In the genomic region with DNA sequence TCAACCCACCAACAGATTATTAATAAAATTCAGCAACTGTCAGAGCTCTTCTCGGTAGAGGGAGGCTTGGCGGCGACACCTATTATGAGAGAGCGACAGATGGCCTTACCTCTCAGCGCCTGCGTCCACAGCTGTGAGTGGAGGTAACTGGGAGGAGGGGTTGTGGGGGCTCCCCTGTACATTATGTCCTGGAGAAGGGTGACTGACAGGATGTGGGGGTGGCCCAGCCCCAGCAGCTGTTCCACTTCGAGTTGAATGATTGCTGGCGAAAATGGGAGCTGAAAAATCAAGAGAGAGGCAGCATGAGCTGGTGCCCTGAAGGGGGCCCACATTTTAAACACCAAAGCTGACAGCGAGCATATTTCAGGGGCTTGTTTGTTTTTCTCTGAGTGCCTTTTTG, we compare ENCODE assay signal across 8 mouse cellular contexts.
DNase-seq lines count a peak whose midpoint lies in the region; ATAC-seq lines count a peak whose summit lies in the region.
"Had no signal": no experiment of that assay in that cellular context is flagged by ENCODE, and none has a peak within 500 bp of the region (broad histone marks: within the 10 kb centered on the region; RNA-seq: fewer than 3 reads in every experiment).

No protein-coding gene starts in this region.

- no peak overlapping the region for H3K4me3 ChIP-seq in lung, embryonic 15.5 days
- no peak overlapping the region for H3K4me3 ChIP-seq in forebrain, embryonic 12.5 days (replicated peaks)
- no peak overlapping the region for H3K4me3 ChIP-seq in hindbrain, embryonic 15.5 days
- H3K4me3 ChIP-seq in stomach, embryonic 15.5 days (replicated peaks), result no peak overlapping the region
- H3K4me3 ChIP-seq in liver, embryonic 12.5 days, result no peak overlapping the region

- no peaks in the 10 kb centered on the region for H3K27me3 ChIP-seq in lung, embryonic 15.5 days
- 0 out of 2 replicates have a peak, but pooled peaks cover 3% of the 10 kb centered on the region for H3K27me3 ChIP-seq in forebrain, embryonic 12.5 days
- no peaks in the 10 kb centered on the region for H3K27me3 ChIP-seq in hindbrain, embryonic 15.5 days
- no peaks in the 10 kb centered on the region for H3K27me3 ChIP-seq in stomach, embryonic 15.5 days (replicated peaks)
- H3K27me3 ChIP-seq in liver, embryonic 12.5 days (replicated peaks), result no peaks in the 10 kb centered on the region

- H3K4me2 ChIP-seq in lung, embryonic 15.5 days, result 0 out of 2 replicates have a peak overlapping the region, but pooled peaks have one; percentile 20
- no peak overlapping the region for H3K4me2 ChIP-seq in forebrain, embryonic 12.5 days
- no peak overlapping the region for H3K4me2 ChIP-seq in hindbrain, embryonic 15.5 days
- H3K4me2 ChIP-seq in stomach, embryonic 15.5 days, result no peak overlapping the region
- H3K4me2 ChIP-seq in liver, embryonic 12.5 days, result no peak overlapping the region

- no peaks in the 10 kb centered on the region for H3K36me3 ChIP-seq in lung, embryonic 15.5 days
- H3K36me3 ChIP-seq in forebrain, embryonic 12.5 days (replicated peaks), result no peaks in the 10 kb centered on the region
- no peaks in the 10 kb centered on the region for H3K36me3 ChIP-seq in hindbrain, embryonic 15.5 days
- no peaks in the 10 kb centered on the region for H3K36me3 ChIP-seq in stomach, embryonic 15.5 days
- no peaks in the 10 kb centered on the region for H3K36me3 ChIP-seq in liver, embryonic 12.5 days

- DNase-seq in lung, postnatal 10 days, result no peak
- DNase-seq in retina, postnatal 1 day, result no peak
- DNase-seq: lung, postnatal 36 days had no signal

- no peak for ATAC-seq in lung, embryonic 15.5 days (ENCODE audit: borderline replicate concordance, extremely low read depth, low FRiP score, low TSS enrichment)
- peak; percentile 51; the same call in 1 of the 2 replicates for ATAC-seq in forebrain, embryonic 12.5 days (ENCODE audit: low FRiP score)
- ATAC-seq in hindbrain, embryonic 15.5 days (ENCODE audit: low FRiP score, low read depth), result peak; percentile 75
- ATAC-seq in stomach, embryonic 15.5 days (ENCODE audit: insufficient read depth, low FRiP score, low read depth), result peak; percentile 53; the same call in 1 of the 2 replicates
- ATAC-seq in liver, embryonic 12.5 days, result no peak

- no peaks in the 10 kb centered on the region for H3K9me3 ChIP-seq in lung, embryonic 15.5 days
- no peaks in the 10 kb centered on the region for H3K9me3 ChIP-seq in forebrain, embryonic 12.5 days
- no peaks in the 10 kb centered on the region for H3K9me3 ChIP-seq in hindbrain, embryonic 15.5 days
- H3K9me3 ChIP-seq in stomach, embryonic 15.5 days, result no peaks in the 10 kb centered on the region
- no peaks in the 10 kb centered on the region for H3K9me3 ChIP-seq in liver, embryonic 12.5 days (replicated peaks)

- no peak overlapping the region for H3K27ac ChIP-seq in lung, embryonic 15.5 days
- H3K27ac ChIP-seq in forebrain, embryonic 12.5 days, result peak overlapping the region; percentile 65; the same call in 1 of the 2 replicates
- H3K27ac ChIP-seq in hindbrain, embryonic 15.5 days (replicated peaks), result peak overlapping the region; percentile 25; the same call in 1 of the 2 replicates
- no peak overlapping the region; the same call in 1 of the 2 replicates for H3K27ac ChIP-seq in stomach, embryonic 15.5 days
- H3K27ac ChIP-seq in liver, embryonic 12.5 days, result no peak overlapping the region

- no peak overlapping the region for H3K9ac ChIP-seq in lung, embryonic 15.5 days
- no peak overlapping the region for H3K9ac ChIP-seq in forebrain, embryonic 12.5 days
- H3K9ac ChIP-seq in hindbrain, embryonic 15.5 days, result no peak overlapping the region
- H3K9ac ChIP-seq in stomach, embryonic 15.5 days, result no peak overlapping the region
- H3K9ac ChIP-seq in liver, embryonic 12.5 days, result no peak overlapping the region

- WGBS in lung, embryonic 15.5 days, result 38% methylated on average over 9 of the region's 9 CpGs
- WGBS in forebrain, embryonic 12.5 days, result 81% methylated on average over 9 of the region's 9 CpGs
- 60% methylated on average over 9 of the region's 9 CpGs for WGBS in hindbrain, embryonic 15.5 days
- 47% methylated on average over 9 of the region's 9 CpGs for whole genome bisulfite sequencing in stomach, embryonic 15.5 days
- 67% methylated on average over 9 of the region's 9 CpGs for WGBS in liver, embryonic 12.5 days (ENCODE audit: insufficient replicate concordance)

- no peaks in the 10 kb centered on the region for H3K4me1 ChIP-seq in lung, embryonic 15.5 days
- H3K4me1 ChIP-seq in forebrain, embryonic 12.5 days, result peaks cover 14% of the 10 kb centered on the region; the same call in 1 of the 2 replicates
- H3K4me1 ChIP-seq in hindbrain, embryonic 15.5 days (replicated peaks), result peaks cover 10% of the 10 kb centered on the region
- 0 out of 2 replicates have a peak, but pooled peaks cover 3% of the 10 kb centered on the region for H3K4me1 ChIP-seq in stomach, embryonic 15.5 days
- H3K4me1 ChIP-seq in liver, embryonic 12.5 days, result no peaks in the 10 kb centered on the region

Comparison
In these comparisons a context has a peak if more than half of its experiments do, and no peak if none do; other contexts are left out.
1. ATAC-seq: peak in forebrain, embryonic 12.5 days (single experiment), hindbrain, embryonic 15.5 days (single experiment) and stomach, embryonic 15.5 days (single experiment); none in lung, embryonic 15.5 days (single experiment) and liver, embryonic 12.5 days (single experiment).
2. H3K27ac ChIP-seq: peak in forebrain, embryonic 12.5 days (single experiment) and hindbrain, embryonic 15.5 days (single experiment); none in lung, embryonic 15.5 days (single experiment), stomach, embryonic 15.5 days (single experiment) and liver, embryonic 12.5 days (single experiment).